Mouse (Mus musculus): ENCODE data around the gene AC124502.3. TPM values are rescaled to one million over a fixed set of nuclear protein-coding genes. Genes with fewer than 3 reads are reported as not detected.

The AC124502.3 gene
- polyA plus RNA-seq (2015; fragmentation: Nextera tagmentation; extraction: Ambion mirVana) = 0.92 and 1.5 TPM in 2 replicates

DNA sequence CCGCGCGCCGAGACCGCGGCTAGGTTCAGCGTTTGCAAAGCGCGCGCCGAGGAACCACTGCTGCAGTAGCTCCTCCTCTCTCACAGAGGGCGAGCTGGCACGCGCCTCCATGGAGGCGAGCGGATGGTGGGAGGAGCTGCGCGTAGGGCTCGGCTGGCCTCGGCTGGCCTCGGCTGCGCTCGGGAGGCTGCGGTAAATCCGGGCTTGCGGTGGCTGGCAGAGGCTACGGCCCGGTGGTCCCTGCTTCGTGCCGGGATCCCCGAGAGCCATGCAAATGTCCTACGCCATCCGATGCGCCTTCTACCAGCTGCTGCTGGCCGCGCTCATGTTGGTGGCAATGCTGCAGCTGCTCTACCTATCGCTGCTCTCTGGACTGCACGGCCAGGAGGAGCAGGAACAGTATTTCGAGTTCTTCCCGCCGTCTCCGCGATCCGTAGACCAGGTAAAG is at the start of gene AC124502.3, which contains the start of gene B4gat1:
Gene AC124502.3 (plus strand): TSS at position 183 of the 448 bp plus-strand sequence.
Gene B4gat1 (plus strand): TSS at position 118 of the 448 bp plus-strand sequence.
- H3K27me3 ChIP-seq (replicated peaks; ENCODE audit: control insufficient read depth, insufficient read depth, low read length) = no peaks in the 10 kb centered on the region
- peak within 1 kb of the TSS; percentile 98 for H3K4me2 ChIP-seq (ENCODE audit: low read depth, low read length)
- no peaks in the 10 kb centered on the region for H3K36me3 ChIP-seq (ENCODE audit: control insufficient read depth, insufficient read depth, low read length)
- no peaks in the 10 kb centered on the region for H3K9me3 ChIP-seq (ENCODE audit: control insufficient read depth, low read length)
- ATAC-seq = peak; percentile 88
- peak within 1 kb of the TSS; percentile 68 for H3K27ac ChIP-seq (ENCODE audit: low read length)
- H3K4me1 ChIP-seq (ENCODE audit: control insufficient read depth, insufficient read depth, low read length) = peaks cover 27% of the 10 kb centered on the region
- WGBS = under 1% methylated on average over 44 of the region's 44 CpGs
- peak within 1 kb of the TSS; percentile 80 for H3K4me3 ChIP-seq (ENCODE audit: low read length)
- peak within 1 kb of the TSS; percentile 91 for H3K9ac ChIP-seq (ENCODE audit: low read depth, low read length)

DNA sequence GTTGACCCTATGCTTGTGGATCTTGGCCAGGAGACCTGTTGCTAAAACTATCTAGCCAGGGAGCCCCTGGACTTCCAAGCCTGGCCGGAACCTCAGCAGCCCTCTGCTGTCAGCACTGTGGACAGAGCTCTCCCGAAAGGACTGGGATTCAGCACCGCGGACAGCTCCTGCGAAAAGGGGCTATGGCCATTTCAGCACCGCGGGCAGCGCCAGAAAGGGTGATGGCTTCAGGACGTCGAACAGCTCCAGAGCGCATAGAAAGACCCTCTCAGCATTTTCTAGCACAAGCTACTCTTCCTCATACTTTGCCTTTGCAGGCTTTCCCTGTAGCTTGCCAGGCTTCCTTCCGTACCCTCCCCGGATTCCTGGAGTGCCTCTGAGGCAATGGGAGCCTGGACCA is 49.7 kb upstream of the AC124502.3 start:
- Histone ChIP-seq H3K9me3 (ENCODE audit: control insufficient read depth, low read length) (no peaks in the 10 kb centered on the region), H3K4me2 (ENCODE audit: low read depth, low read length) (no peak overlapping the region), H3K4me3 (ENCODE audit: low read length) (no peak overlapping the region), H3K27me3 (replicated peaks; ENCODE audit: control insufficient read depth, insufficient read depth, low read length) (peaks cover 29% of the 10 kb centered on the region), H3K4me1 (ENCODE audit: control insufficient read depth, insufficient read depth, low read length) (no peaks in the 10 kb centered on the region), H3K9ac (ENCODE audit: low read depth, low read length) (no peak overlapping the region), H3K27ac (ENCODE audit: low read length) (no peak overlapping the region), H3K36me3 (ENCODE audit: control insufficient read depth, insufficient read depth, low read length) (no peaks in the 10 kb centered on the region)
- ATAC-seq = 0 out of 2 replicates have a peak, but pooled peaks have one; percentile 40
- WGBS = 3% methylated on average over 13 of the region's 13 CpGs

DNA sequence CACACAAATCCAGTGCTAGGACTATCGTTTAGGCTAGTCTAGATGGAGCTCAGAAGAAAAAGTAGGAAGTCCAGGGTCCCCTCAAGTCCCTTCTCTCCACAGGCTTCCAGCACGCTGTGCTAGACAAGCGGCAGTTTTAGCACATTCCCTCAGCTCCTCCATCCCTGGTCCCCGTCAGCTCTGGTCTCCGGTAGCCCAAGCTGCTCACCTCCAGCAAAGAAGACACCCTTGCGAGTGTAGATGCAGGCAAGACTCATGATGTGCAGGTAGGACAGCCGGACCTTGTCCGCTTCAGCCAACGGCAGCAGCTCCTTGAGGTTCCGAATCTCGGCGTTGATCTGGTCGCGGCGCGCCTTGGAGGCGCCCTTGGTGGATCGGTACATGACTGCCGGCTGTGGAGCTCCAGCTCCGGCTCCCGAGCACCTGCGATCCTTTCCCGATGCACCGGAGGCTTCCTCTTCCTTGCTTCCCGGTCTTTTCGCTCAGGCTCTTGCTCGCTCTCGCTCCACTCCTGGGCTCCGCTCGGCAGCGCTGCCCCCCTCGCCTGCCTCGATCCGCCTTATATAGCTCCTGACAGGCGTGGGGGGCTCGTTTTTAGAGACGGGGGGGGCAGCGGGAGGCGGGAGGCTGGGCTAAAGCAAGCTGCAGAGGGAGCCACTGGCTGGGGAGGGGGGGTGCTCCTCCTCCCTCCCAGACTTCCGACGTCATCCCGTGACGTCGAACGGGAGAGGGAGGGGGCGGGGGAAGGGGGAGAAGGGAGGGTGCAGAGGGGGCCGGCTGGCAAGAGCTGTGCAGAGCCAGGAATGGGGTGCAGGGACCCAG is 49.0 kb upstream of the AC124502.3 start:
- H3K4me3 ChIP-seq (ENCODE audit: low read length) = no peak overlapping the region; the same call in 1 of the 2 replicates
- no peak overlapping the region for H3K9ac ChIP-seq (ENCODE audit: low read depth, low read length)
- WGBS = 22% methylated on average over 43 of the region's 47 CpGs
- H3K27ac ChIP-seq (ENCODE audit: low read length) = no peak overlapping the region
- no peaks in the 10 kb centered on the region for H3K36me3 ChIP-seq (ENCODE audit: control insufficient read depth, insufficient read depth, low read length)
- H3K4me2 ChIP-seq (ENCODE audit: low read depth, low read length) = no peak overlapping the region
- no peaks in the 10 kb centered on the region for H3K4me1 ChIP-seq (ENCODE audit: control insufficient read depth, insufficient read depth, low read length)
- ATAC-seq = 0 out of 2 replicates have a peak, but pooled peaks have one; percentile 3
- peaks cover 25% of the 10 kb centered on the region for H3K27me3 ChIP-seq (replicated peaks; ENCODE audit: control insufficient read depth, insufficient read depth, low read length)
- H3K9me3 ChIP-seq (ENCODE audit: control insufficient read depth, low read length) = no peaks in the 10 kb centered on the region

DNA sequence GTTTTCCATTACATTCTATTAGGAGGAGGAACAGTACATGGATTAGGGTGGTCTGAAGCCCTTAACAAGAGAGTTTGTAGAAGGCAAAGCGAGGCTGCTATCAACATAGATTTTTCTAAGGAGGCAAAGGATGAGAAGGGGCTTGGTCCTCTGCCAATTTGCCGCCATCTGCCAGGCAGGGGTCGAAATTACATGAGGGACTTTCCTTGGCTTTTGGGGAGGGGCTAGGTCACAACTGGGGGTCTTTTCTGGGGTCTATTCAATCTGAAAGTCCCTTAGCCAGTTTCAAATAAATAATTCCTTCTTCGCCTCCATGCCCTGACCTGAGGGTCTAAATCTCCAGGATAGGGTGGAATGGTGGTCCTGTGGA is 48.5 kb upstream of the AC124502.3 start, which contains the start of gene Npas4:
Gene Npas4 (minus strand): TSS at position 61 of the 370 bp plus-strand sequence.
- WGBS = 26% methylated on average over 4 of the region's 4 CpGs
- H3K9ac ChIP-seq (ENCODE audit: low read depth, low read length) = no peak within 1 kb of the TSS
- no peak for ATAC-seq
- H3K4me1 ChIP-seq (ENCODE audit: control insufficient read depth, insufficient read depth, low read length) = no peaks in the 10 kb centered on the region
- 0 out of 2 replicates have a peak within 1 kb of the TSS, but pooled peaks have one; percentile 3 for H3K4me2 ChIP-seq (ENCODE audit: low read depth, low read length)
- no peaks in the 10 kb centered on the region for H3K9me3 ChIP-seq (ENCODE audit: control insufficient read depth, low read length)
- H3K27ac ChIP-seq (ENCODE audit: low read length) = no peak within 1 kb of the TSS
- H3K36me3 ChIP-seq (ENCODE audit: control insufficient read depth, insufficient read depth, low read length) = no peaks in the 10 kb centered on the region
- H3K27me3 ChIP-seq (replicated peaks; ENCODE audit: control insufficient read depth, insufficient read depth, low read length) = peaks cover 25% of the 10 kb centered on the region
- H3K4me3 ChIP-seq (ENCODE audit: low read length) = no peak within 1 kb of the TSS; the same call in 1 of the 2 replicates

DNA sequence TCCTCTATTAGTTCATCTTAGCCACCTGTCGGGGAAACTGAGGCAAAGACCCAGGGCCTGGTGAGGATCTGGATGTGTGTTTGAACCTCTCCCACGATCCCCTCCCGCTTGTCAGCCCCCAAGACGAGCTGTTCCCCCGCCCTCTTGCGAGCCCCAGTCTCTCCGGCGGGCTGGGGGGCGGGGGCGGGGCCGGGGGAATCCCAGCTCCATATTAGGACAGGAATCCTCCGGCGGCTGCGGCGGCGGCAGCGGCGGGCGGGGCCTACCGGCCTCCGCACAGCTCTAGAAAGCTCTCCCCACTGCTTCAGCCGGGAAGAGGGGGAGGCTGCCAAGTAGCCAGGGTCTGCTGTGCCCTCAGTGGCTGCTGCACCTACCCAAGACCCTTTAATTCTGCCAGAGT is 48.0 kb upstream of the AC124502.3 start:
- no peaks in the 10 kb centered on the region for H3K9me3 ChIP-seq (ENCODE audit: control insufficient read depth, low read length)
- H3K27ac ChIP-seq (ENCODE audit: low read length) = no peak overlapping the region
- no peak for ATAC-seq
- peaks cover 25% of the 10 kb centered on the region for H3K27me3 ChIP-seq (replicated peaks; ENCODE audit: control insufficient read depth, insufficient read depth, low read length)
- WGBS = 4% methylated on average over 18 of the region's 22 CpGs
- H3K4me3 ChIP-seq (ENCODE audit: low read length) = no peak overlapping the region
- no peaks in the 10 kb centered on the region for H3K4me1 ChIP-seq (ENCODE audit: control insufficient read depth, insufficient read depth, low read length)
- no peak overlapping the region for H3K9ac ChIP-seq (ENCODE audit: low read depth, low read length)
- 0 out of 2 replicates have a peak overlapping the region, but pooled peaks have one; percentile 3 for H3K4me2 ChIP-seq (ENCODE audit: low read depth, low read length)
- no peaks in the 10 kb centered on the region for H3K36me3 ChIP-seq (ENCODE audit: control insufficient read depth, insufficient read depth, low read length)

DNA sequence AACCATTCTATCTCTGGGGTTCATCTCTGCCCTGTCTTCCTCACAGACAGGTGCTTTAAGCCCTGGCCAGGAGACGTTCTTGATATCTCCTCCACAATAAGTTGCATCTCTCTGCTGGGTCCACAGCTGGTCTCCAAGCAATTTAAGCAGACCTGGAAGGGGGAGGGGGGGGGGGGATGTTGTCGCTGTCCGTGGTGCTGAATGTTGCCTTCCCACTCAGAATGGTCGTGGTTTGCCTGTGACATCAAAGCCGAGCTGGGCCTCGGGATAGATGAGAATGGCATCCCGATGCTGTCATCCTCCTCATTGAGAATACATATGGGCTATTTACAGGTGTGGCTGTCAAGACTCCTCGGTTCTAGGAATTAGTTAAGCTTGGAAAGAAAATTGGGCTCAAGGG is 46.3 kb upstream of the AC124502.3 start:
- no peaks in the 10 kb centered on the region for H3K4me1 ChIP-seq (ENCODE audit: control insufficient read depth, insufficient read depth, low read length)
- H3K36me3 ChIP-seq (ENCODE audit: control insufficient read depth, insufficient read depth, low read length) = no peaks in the 10 kb centered on the region
- 19% methylated on average over 8 of the region's 8 CpGs for WGBS
- no peak for ATAC-seq
- peaks cover 25% of the 10 kb centered on the region for H3K27me3 ChIP-seq (replicated peaks; ENCODE audit: control insufficient read depth, insufficient read depth, low read length)
- H3K27ac ChIP-seq (ENCODE audit: low read length) = no peak overlapping the region
- no peaks in the 10 kb centered on the region for H3K9me3 ChIP-seq (ENCODE audit: control insufficient read depth, low read length)
- H3K4me3 ChIP-seq (ENCODE audit: low read length) = no peak overlapping the region
- H3K9ac ChIP-seq (ENCODE audit: low read depth, low read length) = no peak overlapping the region
- 0 out of 2 replicates have a peak overlapping the region, but pooled peaks have one; percentile 6 for H3K4me2 ChIP-seq (ENCODE audit: low read depth, low read length)

DNA sequence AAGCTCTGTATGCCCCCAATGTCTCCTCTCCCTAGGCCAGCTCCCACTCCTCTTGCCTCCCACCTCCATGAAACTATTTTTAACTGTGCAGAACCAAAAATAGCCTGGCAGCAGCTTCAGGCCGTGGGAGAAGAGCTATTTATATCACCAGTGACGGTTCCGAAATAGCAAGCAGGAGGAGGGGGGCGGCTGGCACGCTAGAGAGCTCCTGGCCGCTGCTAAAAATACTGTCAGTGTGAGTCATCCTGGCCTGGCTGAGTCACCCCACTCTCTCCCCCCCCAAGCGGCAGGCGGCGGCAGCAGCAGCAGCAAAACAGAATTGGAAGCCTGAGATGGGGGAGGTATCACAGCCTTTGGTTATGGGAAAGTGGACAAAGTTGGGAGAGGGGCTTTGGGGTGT is 45.8 kb upstream of the AC124502.3 start:
- Histone ChIP-seq H3K4me1 (ENCODE audit: control insufficient read depth, insufficient read depth, low read length) (no peaks in the 10 kb centered on the region), H3K27me3 (replicated peaks; ENCODE audit: control insufficient read depth, insufficient read depth, low read length) (peaks cover 25% of the 10 kb centered on the region), H3K4me3 (ENCODE audit: low read length) (no peak overlapping the region), H3K9ac (ENCODE audit: low read depth, low read length) (no peak overlapping the region), H3K9me3 (ENCODE audit: control insufficient read depth, low read length) (no peaks in the 10 kb centered on the region), H3K27ac (ENCODE audit: low read length) (no peak overlapping the region), H3K4me2 (ENCODE audit: low read depth, low read length) (0 out of 2 replicates have a peak overlapping the region, but pooled peaks have one; percentile 6), H3K36me3 (ENCODE audit: control insufficient read depth, insufficient read depth, low read length) (no peaks in the 10 kb centered on the region)
- 1% methylated on average over 9 of the region's 9 CpGs for WGBS
- ATAC-seq = peak; percentile 64; the same call in 1 of the 2 replicates

DNA sequence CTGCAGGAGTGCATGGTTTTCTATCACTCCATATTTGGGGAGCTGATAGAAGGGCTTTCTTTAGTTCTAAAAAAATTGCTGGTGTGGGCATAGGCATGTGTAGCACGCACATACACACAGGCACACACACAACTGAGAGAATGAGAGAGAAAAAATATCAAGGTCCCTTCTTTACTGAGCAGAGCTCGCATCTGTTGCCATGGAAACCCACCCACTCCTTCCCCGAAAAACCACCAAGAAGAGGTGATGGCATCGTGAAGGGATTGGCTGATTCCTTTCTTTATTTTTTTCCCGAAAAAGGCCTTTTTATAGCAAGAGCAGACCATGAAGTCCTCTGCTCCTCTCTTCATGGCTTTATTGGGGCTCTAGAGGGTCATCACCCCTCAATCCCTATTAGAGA is 44.6 kb upstream of the AC124502.3 start:
- ATAC-seq = no peak
- Histone ChIP-seq H3K9ac (ENCODE audit: low read depth, low read length) (no peak overlapping the region), H3K9me3 (ENCODE audit: control insufficient read depth, low read length) (no peaks in the 10 kb centered on the region), H3K4me2 (ENCODE audit: low read depth, low read length) (no peak overlapping the region), H3K4me3 (ENCODE audit: low read length) (no peak overlapping the region), H3K27ac (ENCODE audit: low read length) (no peak overlapping the region), H3K36me3 (ENCODE audit: control insufficient read depth, insufficient read depth, low read length) (no peaks in the 10 kb centered on the region), H3K4me1 (ENCODE audit: control insufficient read depth, insufficient read depth, low read length) (0 out of 2 replicates have a peak, but pooled peaks cover under 1% of the 10 kb centered on the region), H3K27me3 (replicated peaks; ENCODE audit: control insufficient read depth, insufficient read depth, low read length) (peaks cover 25% of the 10 kb centered on the region)
- 51% methylated on average over 5 of the region's 5 CpGs for WGBS

DNA sequence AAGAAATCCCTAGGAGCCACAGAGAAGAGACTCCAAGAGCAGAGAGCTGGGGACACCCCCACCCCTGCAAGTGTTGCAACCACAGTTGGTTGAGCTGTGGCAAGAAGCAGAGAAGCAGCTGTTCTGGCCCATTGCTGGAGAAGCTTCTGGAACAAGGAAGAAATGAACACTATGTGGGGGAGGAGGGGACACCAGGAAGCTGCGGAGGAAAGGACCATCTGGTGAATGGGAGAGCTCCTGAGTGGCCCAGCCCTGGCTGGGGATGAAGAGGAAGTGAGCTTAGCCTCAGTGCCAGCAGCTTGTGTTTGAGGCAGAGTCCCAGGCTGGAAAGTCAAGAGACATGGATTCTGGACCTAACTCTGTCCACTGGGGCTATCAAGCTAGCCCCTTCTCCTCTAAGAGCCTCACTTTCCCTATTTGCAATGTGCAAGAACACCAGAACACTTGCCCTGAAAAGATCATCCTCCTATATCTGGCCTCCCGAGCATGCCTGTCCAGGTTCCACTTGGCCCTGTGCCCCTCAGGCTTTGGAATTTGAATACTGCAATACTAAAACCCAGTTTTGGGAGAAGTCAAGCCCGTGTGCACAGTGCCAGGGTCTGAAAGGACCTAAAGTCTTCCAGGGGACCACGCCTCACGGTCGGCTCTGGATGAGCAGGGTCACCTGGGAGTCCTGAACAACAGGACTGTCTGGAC is 39.1 kb upstream of the AC124502.3 start:
- H3K9ac ChIP-seq (ENCODE audit: low read depth, low read length) = no peak overlapping the region
- no peaks in the 10 kb centered on the region for H3K9me3 ChIP-seq (ENCODE audit: control insufficient read depth, low read length)
- WGBS = 64% methylated on average over 6 of the region's 6 CpGs
- H3K4me1 ChIP-seq (ENCODE audit: control insufficient read depth, insufficient read depth, low read length) = 0 out of 2 replicates have a peak, but pooled peaks cover 4% of the 10 kb centered on the region
- H3K27ac ChIP-seq (ENCODE audit: low read length) = no peak overlapping the region
- no peak for ATAC-seq
- no peaks in the 10 kb centered on the region for H3K27me3 ChIP-seq (replicated peaks; ENCODE audit: control insufficient read depth, insufficient read depth, low read length)
- H3K36me3 ChIP-seq (ENCODE audit: control insufficient read depth, insufficient read depth, low read length) = no peaks in the 10 kb centered on the region
- peak overlapping the region; percentile 17 for H3K4me2 ChIP-seq (ENCODE audit: low read depth, low read length)
- peak overlapping the region; percentile 13 for H3K4me3 ChIP-seq (ENCODE audit: low read length)
